Mouse (Mus musculus) ES-Bruce4 (cell line): Measurements from ENCODE around the gene Gm45713.

ENCODE experiments used
- CTCF ChIP-seq: IDR thresholded peaks from one replicate; pipeline ENCODE4 v1.8.1; 2011; ENCODE audit warnings: low read depth, low read length
- EP300 ChIP-seq: IDR thresholded peaks from 2 replicates; pipeline ENCODE4 v1.6.1; 2011; ENCODE audit warnings: low read depth, low read length; ENCODE audit not compliant: insufficient read depth

DNA sequence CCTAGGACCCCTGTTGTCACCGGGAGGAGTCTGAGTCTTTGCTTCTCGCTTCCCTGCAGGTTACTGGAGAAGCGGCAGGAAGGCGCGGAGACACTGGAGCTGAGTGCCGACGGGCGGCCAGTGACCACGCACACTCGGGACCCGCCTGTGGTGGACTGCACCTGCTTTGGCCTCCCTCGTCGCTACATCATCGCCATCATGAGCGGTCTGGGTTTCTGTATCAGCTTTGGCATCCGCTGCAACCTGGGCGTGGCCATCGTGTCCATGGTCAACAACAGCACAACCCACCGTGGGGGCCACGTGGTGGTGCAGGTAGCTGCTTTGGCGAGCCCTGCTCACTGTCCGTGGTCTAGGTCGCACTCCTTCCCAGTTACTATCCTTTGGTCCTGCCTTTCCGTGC, 32.6 kb upstream of the Gm45713 start:
- TF ChIP-seq CTCF (no peak), EP300 (no peak)
